Mouse (Mus musculus) left cerebral cortex, adult 18-20 months (tissue): ENCODE measurements around the gene Ntm. TPM values are rescaled to one million over a fixed set of nuclear protein-coding genes. Genes with fewer than 3 reads are reported as not detected.

Experiments
- DNase-seq, 2 experiments: peaks; one replicate each; pipeline ENCODE4 v3.0.0; 2021 to 2022; ENCODE audit warnings: low spot score in 2 of 2, mixed read lengths in 1 of 2
- total RNA-seq, 2 experiments: library from RNA; stranded (reverse); gene quantifications; 2 replicates each; pipeline ENCODE4 v1.2.3; 2021

The Ntm gene
- total RNA-seq, 2 experiments from 2014 or later = 250 to 265 TPM

DNA sequence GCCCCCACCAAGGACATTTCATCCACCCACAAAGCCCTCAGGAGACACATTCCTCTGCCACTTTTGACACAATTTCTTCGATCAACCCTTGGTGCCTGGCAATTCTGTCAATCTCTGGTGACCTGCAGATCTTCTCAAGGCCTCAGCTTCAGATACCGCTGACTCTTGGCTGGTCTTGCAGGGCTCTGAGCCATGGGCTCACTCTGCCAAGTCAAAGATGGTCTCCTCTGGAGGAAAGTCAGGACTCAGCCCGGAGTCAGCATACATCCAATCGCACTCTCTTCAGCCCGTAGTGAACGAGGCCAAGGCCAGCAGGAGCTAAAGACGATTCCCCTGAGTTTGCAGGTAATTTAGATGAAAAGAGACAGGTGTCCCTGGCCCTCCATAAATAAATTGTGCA lies 299.7 kb downstream of the Ntm start:
- no peak for DNase-seq

DNA sequence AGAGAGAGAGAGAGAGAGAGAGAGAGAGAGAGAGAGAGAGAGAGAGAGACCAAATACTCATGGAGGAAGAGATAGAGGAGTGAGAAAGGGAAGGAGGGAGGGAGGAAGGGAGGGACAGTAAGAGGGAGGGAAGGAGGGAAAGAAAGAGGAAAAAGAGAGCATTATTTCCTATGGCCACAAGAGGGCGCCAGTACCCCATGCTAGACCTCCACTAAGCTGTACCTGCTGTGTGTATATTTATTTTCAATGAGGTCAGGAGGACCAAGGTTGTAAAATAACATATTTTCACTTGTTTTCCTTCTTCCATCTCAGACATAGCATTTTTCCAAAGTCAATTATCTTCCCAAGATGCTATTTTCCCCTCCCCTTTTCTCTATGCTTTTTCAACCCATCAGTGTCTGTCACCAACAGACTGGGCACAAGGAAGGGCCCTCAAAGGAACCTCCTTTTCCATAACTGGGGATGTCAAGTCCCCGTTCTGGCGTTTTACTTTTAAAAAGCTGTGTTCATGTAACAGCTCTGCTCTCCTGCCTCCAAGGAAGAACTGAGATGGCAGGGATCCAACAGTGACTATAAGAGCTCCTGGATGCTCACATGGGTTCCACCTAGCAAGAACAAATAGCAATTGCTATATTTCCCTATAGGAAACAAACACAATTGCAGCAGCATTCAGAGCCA lies 301.3 kb downstream of the Ntm start:
- DNase-seq = peak; percentile 58 to 74

DNA sequence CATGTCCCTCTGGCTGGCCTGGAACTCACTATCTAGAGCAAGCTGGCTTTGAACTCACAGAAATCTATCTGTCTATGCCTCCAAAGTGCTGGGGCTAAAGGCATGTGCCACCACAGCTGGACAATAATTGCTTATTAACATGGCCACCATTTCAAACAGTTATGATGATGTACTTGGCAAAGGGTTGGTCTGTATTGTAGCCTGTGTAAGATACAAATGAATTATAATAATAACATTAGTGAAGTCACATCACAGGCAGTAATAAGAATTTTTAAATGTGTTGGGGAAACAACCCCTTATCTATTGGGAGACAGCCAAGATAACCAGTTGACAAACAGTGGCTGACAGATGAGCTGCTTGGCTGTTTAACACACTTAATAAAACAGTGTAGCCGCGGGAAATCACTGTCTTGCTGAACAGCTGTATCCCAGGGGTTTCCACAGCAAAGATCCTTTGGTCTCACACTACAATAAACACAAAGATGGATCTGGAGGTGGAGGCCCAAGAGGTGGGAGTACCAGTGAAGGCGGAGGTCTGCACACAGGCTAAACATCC lies 302.8 kb downstream of the Ntm start:
- no peak for DNase-seq

DNA sequence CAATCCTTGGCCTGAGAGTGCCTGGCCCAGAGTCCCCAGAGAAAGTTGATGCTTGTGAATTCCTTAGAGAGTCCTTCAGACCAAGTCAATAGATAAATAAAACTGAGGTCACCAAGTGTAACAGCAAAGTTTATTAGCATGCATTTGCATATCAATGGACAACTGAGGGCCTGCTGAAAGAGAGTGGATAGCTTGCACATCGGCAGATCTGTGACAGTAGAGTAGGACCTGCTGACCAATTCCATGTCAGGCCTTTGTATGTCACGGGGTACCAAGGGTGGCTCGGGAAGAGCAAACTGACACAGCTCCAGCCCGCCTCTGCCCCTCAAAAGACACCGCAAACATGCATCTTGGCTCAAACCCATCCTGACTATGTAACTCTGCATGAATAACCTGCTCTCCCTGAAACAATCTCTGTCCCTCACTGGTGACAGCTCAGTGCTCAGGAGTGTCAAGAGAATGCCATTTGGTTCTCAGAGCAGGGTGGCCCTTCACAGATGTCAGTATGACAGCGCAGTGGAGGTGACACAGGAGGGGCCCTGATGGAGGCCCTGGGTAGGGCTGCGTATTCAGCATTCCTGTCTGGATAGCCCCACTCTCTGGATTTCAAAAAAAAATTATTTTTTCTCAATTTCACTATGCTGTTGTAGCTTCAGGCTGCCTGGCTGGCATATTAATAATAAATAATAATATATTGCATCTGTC lies 305.0 kb downstream of the Ntm start:
- no peak for DNase-seq

DNA sequence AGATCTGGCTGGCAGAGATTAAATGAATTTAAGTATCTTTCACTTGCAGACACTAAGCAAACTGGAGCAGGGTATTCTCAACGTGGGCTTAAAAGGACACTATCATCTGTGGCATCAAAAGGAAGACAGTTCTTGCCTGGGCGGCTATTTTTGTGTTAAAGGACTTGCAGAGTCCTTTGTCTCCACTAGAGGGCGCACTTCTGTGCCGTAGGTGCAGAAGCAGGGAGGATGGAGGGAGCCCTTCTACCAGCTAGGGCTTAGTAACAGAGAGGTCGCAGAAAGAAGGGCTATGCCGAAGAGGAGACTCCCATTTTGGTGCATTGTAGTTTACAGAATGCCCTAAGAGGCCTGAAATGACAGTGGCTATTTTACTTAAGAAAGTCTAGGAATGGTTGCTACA lies 308.1 kb downstream of the Ntm start:
- peak; percentile 48 to 60 for DNase-seq

DNA sequence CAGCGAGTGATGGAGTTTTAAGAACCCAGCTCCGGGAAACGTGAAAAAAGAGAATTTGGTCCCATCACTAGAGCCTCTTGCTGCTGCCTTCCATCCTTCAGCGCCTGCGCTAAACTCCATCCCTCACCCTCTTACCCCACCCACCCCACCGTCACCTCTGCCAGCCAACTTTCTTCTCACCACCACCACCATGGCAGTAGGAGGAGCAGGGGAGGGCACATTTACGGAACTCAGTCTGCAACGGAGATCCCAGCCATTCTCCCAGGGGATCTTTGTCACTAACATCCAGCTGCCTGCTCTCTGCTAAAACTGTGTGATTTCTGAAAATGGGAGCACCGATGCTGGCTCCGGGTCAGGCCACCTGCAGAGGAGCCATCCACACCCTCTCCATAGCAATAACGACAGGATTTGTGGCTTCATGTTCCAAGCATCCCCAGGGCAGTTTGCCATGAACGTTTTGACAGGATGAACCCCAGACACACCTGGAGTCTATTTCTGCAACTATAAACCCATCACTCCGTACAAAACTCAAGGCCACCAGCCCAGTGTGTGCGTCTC lies 309.2 kb downstream of the Ntm start:
- no peak for DNase-seq

DNA sequence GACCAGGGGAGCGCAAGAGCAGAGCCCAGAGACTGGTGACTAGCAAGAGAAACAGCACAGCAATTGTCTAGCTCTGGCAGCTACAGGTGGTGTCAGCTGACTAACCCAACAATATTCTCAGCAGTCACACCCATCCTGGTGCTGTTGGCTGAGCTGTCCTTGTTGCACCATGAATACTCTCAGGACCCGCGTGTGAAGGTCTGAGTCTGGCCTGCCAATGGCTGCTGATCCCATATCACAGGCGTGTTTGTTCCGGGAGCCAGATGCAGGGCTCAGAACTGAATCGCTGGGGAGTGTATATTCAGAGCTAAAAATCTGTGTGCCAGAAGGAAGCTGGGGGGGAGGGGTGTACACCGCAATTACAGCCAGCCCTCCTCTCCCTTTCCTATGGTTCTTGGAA lies 310.1 kb downstream of the Ntm start:
- DNase-seq = no peak

DNA sequence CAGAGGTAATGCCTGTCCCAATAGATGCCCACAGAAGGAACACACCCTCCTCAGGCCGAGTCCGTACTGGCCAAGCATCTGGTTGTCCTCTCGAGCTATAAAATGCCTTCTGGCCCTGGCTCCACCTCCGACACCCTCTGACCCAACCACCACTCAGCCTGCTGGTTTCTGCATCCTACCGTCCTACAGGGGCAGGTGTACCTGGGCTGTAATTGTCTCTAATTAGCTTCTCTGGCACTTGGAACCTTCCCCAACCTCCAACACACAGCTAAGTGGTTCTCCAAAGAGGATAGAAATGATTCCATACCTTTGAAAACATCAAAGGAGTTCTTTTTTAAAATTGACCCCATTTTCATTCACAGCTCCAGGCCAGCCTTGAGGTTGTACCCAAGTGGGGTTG lies 311.1 kb downstream of the Ntm start:
- no peak for DNase-seq

DNA sequence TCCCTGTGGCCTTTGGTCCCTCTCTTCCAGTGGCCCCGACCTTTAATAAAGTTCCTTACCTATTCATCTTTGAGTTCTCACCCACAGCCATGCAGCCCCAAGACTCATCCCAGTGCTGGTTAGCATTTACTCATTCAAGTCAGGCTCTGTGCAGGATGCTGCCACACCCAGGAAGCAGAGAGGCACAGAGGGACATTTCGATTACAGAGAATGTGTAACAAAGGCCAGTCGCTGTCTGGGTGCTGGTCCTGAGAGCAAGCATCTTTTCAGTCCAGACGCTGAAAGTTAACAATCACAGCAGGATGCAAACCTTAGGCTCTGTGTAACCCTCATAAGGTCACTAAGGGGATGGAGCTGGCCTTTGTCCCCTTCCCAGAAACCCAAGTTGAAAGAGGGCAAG lies 311.7 kb downstream of the Ntm start:
- DNase-seq = no peak

DNA sequence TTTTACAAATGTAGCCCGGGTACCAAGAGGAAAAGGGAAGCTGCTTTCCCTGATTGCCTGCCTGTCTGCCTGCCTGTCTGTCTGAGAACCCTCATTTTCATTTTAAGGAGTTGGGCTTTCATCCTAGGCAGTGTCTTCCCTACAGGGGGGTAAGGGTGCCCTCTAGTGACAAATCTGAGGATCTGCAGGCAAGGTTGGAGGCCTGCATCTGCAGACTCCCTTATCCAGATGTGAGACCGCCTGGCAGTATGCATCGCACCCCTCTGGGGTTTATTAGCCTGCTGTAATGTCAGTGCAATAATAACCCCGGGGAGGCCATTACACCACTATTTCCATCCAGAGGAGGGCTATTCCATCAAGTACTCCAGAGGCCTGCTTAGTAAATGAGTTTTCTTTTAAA lies 312.3 kb downstream of the Ntm start:
- peak; percentile 45 to 46 for DNase-seq

DNA sequence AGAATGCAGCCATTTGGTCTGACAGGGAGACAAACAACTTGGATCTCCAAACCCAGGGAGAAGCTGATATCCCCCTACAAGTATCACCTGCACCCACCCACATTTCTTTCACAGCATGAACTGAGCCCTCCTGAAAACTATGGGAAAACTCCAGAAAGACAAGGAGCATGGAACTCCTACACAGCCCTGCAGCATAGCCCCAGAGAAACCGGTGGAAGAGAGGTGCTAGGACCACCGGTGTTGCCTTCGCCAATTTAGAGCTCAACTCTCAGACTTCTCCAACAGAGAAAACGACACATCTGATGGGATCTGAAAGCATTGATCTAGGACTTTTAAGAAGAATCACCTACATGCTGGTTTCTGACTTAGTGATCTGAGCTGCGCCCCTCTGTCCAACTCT lies 312.7 kb downstream of the Ntm start:
- no peak for DNase-seq

DNA sequence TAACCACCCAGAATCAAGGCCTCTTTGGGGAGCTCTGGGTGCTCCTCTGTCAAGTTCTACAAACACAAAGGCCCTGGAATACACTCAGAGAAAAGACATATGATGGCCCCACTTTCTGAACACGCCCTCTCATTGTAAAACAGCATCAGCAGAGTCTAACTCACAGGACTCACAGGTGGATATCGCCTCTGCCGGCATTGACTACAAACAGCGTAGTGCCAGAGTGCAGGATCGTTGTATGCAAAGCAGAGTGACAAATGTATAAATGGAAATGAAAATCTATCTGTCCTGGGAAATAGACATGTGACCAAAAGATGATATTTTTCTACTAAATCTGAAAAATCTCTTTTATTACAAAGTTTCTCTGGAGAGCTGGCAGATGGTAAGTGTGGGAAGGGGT lies 314.7 kb downstream of the Ntm start:
- no peak for DNase-seq

DNA sequence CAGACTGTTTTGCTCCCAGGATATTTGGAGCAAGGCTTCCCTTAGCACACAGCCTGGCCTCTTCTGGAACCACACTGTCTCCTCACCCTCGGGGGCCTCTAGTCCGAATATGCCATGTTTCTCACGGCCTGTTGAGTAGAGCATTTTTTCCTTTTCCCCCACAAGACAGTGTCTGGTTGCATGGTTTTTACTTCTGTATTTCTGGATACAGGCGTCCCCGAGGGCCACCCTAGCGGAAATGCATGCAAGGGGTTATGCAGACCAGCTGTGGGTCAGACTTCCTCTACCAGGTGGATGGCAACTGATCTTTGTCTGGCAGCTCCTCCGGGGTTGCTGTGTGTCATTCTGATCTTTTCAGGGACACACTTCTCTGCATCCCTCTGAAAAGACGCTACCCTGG lies 315.2 kb downstream of the Ntm start:
- no peak for DNase-seq

DNA sequence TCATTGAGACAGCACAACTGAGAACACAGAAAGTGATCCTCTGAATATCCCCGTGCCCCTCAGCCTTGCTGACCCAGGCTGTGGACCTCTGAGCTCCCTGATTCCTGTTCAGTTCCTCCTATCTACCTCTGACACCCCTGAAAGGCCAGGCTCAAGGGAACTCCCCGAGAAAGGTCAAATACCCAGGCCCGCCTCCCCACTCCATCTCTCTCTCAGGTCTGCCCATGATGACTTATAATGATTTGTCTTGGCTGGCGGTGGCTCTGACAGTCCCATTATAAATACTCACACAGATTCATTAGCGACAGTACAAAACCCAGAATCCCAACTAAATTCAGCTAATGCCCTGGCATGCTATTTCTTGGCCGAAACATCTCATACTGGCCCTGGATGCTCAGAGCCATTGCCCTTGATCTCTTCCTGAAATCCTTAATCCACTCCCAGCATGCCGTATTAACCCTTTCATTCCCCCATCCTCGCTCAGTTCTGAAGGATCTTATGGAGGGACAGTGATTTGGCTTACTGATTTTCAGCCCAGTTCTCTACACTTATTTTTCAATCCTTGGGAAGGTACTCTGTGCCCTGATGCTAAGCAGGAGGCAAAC lies 317.0 kb downstream of the Ntm start:
- no peak for DNase-seq

DNA sequence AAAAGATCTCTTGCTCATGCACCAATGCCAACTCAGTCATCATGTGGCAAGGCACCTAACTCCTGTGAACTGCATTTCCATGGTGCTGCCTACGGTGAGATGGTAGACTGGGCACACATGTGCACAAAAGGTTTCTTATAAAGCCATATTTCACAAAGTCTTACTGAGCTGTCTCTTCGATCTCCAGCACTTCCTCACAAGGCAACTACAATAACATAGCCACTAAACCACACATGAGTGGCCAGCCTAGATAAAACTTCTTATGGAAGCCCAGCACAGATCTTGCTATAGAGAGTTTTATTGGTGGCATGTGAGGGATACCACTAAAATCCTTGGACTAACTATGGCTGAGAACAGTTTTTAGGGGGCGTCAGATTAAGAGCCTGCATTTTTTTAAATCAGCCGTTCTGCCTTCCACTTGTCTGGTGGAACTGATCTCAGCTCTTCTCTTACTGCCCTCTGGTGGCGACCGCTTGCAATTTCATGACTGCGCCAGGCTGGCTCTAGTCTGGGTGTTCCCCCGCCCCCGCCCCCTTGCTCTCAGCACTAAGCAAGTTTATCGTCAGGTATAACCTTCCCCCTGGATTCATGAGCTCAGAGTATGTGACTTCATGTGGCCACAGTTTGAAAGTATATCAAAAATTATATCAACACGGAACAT lies 319.8 kb downstream of the Ntm start:
- DNase-seq = peak; percentile 89

DNA sequence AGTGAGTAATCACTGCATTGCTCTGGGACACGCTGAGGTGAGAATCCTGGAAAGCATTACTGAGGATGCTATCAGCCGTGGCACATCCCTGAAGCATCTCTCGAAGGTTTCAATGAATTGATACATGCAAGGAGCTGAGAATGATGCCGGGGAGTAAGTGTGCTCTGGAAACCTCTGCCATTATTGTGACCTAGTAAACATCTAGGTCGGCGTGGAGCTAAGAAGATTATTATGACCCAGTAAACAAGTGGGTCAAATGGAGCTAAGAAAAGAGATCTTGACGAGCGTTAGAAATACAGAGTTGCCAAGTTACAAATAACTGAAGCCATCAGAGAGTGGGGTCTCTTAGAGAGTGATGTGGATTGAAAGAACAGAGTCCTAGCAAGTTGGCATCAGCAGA lies 325.6 kb downstream of the Ntm start:
- DNase-seq = no peak

DNA sequence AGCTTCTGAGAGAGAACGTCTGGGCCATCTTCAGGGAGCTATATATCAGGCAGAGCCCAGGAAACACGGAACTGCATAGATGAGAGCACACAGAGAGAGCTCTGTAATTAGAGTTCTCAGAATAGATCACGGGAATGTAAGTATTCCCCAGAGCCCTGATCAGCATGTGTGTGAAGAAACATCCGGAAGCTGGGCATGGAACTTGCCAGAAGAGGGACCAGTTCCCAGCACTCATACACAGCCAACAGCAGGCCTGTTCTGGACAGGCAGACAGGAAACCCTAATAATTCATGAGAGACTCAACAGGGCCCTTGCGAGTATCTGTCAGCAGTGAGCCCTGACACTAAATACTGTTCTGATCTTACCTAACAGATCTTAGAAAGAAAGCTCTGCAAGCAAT lies 345.8 kb downstream of the Ntm start:
- no peak for DNase-seq

DNA sequence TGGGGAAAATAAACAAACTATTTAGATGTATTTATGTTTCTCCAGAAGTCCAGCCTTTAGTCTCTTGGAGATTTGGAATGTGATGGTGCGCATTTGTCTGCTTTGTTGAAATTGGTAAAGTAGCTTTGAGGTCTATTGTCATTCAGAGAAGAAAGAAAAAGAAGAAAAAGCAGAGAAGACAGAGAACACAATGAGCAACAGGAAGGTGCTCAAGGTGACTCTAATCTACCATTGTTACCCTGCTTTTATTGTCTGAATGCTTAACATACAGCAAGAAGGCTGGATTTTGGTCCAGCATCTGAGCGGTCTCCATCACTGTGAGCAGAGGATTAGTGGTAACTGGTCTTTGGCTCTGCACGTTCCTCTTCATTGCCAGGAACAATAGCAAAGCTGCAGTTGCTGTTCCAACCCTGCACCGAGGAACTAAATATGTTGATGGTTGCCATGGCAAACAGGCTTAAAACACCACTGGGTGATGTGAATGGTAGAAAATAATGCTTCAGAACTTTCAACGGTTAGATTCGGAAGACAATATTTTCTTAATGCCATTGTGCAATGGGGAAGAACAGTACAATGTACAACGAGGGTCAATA lies 350.8 kb downstream of the Ntm start:
- no peak for DNase-seq

DNA sequence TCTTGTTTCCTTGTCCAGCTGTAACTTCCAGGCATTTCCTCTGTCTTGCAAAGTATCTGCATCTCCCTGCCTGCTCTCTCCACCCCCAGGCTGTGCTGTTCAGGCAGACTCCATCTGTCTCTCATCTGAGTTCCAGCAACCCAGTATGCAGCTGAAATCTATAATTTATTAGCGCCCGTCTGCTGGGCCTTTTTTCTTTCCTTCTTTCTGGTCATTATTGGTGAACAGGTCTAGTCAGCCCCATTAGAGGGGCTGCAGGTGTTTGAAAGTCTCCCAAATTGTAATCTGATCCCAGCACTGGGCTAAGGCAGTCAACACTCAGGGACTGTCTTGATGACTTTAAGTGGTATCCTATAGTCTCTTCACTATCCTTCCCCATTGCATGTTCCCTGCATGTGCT lies 352.1 kb downstream of the Ntm start:
- peak in 1 of 2 experiments; percentile 51 for DNase-seq

DNA sequence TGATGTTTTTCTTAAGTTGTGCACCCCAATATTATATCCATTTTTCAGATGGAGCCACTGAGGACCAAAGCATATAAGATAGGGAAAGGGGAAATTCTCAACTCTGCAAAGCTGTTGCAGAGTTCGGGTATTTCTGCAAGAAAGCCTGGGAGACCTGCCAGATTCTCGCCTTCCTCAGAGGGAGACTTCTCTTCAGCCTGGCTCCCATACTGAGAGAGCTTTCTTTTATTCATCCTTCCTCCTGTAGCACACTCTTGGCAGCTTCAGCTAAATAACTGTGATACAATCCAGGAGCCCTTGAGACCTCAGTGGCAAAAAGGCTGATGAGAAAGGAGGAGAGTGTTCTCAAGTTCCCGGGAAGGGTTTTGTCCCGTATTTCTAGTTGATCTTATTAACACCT lies 365.3 kb downstream of the Ntm start:
- DNase-seq = peak; percentile 54 to 55

DNA sequence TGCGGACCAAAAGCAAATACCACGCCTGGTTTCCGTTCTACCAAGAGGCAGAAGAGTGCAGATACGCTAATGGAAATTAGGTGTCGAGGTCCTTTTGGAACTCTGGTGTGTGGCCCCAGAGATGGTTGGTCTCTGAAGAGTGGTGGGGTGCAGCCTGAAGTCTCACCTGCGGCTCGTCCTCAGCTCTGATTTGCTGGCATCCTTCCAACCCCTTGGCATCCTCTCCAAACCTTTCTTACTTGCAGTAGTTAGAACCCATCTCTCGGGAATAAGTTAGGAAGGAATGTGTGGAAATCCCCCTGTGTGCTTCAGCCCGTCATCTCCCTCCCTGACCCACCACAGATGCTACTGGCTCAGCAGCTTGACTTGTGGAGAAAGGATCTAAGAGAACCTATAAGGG lies 367.6 kb downstream of the Ntm start:
- no peak for DNase-seq
